Mouse (Mus musculus) layer of hippocampus, adult 11-12 months (tissue): ENCODE measurements around the gene Zdhhc7.

ENCODE experiments used
- DNase-seq: peaks from one replicate; pipeline ENCODE4 v3.0.0; 2022; ENCODE audit warnings: low spot score

Gene Zdhhc7

DNA sequence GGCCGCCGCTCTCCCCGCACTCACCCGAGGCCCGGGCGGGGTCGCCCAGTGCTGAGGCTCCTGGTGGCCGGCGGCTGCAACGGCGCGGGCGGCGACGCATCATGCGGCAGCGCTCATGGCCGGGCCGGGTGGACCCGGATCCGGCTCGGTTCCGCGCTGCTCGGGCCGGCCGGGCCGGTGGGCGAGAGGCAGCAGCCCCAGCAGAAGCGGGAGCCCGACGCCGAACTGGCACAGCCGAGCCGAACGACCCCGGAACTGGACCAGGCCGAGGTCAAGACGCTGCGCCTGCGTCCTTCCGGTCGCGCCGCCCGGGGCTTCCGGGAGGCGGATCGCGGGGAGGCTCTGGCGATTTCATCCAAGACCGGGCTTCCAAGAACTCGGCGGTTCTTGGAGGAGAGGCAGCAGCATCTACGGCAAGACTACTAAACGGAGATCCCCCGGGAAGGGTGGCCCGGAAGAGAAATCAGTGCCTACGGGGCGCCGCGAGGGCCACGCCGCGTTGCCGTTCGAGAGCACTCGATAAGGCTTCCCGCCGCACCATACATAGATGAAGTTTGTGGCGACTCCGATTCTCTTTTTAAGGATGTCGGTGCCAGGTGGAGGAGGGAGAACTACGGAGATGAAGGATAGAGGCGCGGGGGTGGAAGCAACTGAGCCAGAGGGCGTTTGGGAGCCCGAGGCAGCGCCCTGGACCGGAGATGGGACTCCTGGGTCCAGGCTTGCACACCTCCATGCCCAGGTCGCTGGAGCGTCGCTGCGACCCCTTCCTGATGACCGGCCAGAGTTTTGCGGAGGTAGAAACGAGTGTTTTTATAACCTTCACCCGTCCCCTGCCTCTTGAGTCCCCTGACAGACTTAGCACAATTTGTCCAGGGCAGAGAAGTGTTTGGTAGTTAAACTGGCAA, at the start of gene Zdhhc7:
TSS of gene Zdhhc7 (minus strand) at position 415 of the 905 bp plus-strand sequence.
- peak; percentile 81 for DNase-seq

DNA sequence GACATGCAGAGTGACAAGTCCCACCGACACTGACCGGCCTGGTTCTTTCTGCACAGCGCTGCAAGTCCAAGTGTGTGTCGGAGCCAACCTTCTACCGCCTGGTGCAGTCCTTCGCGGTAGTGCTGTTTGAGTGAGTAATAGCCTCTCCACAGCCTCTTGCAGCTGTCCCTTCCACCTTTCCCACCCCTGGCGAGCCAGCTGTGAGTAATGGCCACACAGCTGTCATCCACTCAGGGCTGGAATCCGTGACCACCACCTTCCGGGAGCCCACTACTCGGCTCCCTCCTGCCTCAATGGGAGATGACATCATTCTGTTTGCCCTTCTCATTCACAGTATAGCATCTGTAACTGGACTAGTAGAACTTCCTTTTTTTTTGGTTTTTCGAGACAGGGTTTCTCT, 48.7 kb upstream of the Zdhhc7 start:
- no peak for DNase-seq

DNA sequence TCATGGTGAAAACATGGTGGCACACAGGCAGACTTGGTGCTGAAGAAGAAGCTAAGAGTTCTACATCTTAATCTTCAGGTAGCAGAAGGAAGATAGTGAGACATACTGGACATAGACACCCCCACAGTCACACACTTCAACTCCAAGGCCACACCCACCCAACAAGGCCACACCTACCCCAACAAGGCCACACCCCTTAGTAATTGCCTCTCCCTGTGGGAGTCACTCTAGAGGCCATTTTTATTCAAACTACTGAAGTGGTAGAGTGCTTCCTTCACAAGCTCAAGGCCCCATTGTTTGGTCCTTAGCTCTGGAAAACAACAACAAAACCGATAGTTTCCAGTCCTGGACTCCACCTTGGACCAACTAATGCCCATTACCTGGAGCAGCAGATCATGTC, 44.8 kb upstream of the Zdhhc7 start:
- DNase-seq, result no peak

DNA sequence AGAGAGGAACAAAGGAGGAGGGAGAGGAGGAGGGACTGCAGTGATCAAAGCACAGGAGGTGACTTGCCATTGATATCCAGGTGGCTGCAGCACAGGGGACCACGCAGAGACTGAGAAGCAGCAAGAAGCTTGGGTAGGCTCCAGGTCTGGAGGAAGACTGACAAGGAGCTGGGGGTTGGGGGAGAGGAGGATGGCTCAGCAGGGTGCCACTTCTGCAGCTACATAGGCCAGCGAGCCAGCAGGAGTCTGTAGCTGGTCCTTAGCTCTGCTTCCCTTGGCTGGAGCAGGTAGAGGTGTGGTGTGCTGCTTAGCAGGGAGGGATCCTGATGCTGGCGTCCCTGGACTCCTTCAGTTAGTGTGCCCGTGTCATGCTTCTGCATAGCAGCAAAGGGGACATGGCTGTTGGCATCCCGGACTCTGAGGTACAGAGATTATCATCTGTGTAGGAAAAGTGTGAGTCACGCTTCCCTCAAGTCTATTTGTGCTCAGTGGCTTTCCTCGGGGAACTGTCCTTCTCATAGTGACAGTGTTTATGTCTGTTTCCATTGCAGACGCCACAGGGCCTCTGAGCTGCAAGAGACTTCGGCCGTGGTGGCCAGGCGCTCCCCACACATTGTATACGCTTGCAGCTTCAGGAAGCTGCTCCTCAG, 43.5 kb upstream of the Zdhhc7 start:
- DNase-seq, result no peak

DNA sequence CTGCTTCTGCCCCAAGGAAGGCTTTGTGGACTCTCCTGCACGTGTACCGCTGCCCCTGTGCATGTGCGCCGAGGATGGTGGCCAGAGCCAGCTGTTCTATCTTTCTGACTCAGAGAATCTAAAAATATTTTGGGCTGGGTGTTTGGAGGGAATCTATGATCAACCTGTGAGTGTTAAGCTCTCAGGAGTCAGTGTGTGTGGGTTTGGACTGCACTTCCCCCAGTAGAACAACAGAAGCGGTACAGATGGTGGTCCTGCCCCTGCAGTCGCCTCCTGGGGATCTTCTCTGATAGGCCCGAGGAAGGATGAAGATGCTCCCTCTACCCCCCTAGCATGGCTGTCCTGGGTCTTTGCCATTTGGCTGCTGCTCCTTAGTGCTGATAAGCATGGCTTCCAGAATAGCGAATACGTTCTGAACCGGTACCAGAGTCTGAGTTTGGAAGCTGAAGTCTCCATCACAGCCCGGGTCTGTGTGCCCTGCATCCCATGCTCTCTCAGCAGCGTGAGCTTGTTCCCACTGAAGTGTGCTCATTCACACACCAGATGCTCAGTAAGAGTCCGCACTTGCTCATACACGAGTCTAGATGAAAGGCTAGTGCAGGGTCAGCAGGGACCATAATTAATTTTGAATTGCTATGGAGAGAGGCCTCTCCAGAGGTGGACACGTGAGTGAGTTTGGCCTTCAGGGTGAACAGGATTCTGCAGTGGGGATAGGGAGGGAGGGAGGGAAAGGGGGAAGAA, 42.8 kb upstream of the Zdhhc7 start:
- peak; percentile 49 for DNase-seq

DNA sequence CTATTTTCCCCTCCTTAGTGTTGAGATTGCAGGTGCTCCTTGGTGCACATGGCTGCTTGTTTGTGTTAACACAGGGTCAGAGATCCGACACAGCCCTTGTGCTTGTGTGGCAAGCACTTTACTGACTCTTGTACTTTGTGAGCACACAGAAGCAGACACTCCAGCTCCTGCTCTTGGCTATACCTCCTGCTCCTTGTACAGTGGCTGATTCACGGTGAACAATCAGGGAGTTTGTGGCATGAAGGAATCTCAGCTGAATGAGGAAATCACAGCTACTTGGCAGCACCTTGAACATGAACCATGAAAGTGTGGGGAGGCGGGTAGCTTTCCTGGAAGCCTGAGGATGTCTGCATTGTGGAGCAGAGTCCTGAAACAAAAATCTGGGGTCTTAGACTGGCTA, 39.5 kb upstream of the Zdhhc7 start:
- DNase-seq, result no peak

DNA sequence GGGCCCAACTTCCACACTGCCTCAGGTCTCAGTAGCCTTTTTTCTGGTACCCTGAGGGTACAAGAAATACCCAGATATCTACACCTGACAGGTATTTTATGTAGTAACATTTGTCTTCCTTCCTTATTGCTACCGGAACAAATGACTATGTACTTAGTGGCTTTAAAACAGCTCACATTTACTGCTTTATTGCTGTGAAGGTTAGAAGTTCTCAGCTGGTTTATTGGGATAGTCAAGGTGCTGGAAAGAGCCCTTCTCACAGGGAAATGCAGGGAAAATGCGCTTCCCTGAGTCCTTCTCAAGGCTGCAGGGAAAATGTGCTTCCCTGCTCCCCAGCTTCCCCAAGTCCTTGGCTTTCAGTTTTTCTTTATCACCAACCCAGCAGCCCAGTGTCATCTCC, 37.7 kb upstream of the Zdhhc7 start:
- no peak for DNase-seq

DNA sequence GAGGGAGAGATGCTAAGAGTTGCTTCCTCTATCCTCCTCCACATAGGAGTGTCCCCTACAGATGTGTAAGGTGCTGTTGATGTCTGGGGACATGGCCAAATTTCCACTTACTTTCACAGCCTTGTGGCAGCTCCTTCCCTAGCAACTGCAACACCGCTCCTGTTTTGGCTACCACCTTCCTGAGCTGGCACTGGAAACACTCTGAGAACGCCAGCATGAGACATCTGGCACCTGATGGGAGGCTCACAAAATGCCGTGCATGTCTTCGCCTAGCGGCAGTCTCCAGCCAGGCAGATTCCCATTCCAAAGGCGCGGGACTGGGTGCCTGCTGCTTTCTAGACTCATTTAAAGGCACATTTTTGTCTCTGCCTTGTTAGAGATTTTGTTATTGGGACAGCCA, 35.3 kb upstream of the Zdhhc7 start:
- peak; percentile 69 for DNase-seq

DNA sequence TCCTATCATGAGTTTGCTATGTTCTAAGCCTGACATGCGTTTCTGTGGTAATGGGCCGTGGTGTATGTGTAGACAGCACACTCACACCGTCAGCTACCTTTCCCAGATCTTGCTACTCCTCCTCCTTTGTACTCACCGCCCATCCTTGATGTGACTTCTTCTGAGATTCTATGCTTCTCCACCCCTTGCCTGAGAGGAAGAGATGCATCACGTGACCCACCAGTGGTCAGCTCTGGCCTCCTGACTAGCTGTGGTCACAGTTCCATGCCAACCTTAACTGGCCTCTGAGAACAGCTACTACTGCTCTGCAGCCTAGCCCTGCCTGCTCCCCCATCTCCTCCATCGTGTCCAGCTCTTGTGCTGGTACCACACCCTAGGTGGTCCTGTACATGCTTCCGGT, 34.4 kb upstream of the Zdhhc7 start:
- DNase-seq, result no peak

DNA sequence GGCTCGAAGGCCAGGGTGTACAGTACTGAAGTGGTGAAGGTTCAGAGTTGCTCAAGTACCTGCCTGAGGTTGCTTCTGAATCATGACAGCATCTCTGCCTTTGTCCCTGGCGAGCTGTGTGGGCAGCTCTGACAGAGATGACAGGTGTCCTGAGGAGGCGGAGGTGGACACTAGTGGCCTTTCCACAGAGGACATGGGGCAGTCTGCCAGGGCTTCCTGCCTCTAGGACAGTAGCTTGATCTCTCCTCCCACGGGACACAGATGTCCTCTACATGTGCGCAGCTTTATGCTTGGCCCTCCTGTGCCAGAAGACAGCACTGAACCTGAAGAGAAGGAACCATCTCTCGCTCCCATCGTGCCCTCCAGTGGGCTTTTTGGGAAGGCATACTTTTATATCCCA, 31.9 kb upstream of the Zdhhc7 start:
- no peak for DNase-seq

DNA sequence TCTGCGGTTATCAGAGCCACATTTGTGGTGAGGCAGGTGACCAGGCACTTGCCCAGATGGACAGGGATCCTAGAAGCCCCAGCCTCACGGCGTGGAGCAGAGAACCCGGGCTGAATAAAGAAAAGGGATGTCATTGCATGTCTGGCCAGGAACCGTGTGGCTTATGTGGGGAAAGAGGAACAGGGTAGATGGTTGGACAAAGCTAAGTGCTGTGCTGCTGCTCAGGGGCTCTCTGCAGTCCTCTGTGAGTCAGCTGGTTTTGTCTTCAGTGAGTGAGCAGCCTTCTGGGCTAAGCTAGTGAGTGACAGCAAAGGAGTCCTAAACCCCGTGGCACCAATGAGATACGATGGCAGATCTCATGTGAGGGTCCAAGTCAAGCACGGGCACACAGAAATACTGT, 29.9 kb upstream of the Zdhhc7 start:
- DNase-seq, result no peak

DNA sequence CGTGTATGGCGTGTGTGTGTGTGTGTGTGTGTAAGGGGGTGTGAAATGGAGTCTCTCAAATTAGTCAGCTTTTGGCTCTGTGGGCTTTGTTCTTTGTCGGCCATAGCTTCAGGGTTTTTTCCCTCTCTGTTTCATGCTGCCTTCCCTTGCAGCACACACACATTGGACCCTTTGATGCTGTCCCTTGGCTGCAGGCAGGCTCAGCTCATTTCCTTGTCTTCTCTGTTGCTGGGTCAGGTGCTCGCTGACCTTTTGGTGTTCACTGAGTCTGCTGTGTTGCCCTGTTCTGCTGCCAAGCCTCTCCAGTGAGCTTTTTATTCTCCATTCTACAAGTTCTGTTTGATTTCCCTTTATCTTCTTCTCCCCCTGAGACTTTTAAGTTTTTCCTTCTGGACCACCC, 28.3 kb upstream of the Zdhhc7 start:
- no peak for DNase-seq

DNA sequence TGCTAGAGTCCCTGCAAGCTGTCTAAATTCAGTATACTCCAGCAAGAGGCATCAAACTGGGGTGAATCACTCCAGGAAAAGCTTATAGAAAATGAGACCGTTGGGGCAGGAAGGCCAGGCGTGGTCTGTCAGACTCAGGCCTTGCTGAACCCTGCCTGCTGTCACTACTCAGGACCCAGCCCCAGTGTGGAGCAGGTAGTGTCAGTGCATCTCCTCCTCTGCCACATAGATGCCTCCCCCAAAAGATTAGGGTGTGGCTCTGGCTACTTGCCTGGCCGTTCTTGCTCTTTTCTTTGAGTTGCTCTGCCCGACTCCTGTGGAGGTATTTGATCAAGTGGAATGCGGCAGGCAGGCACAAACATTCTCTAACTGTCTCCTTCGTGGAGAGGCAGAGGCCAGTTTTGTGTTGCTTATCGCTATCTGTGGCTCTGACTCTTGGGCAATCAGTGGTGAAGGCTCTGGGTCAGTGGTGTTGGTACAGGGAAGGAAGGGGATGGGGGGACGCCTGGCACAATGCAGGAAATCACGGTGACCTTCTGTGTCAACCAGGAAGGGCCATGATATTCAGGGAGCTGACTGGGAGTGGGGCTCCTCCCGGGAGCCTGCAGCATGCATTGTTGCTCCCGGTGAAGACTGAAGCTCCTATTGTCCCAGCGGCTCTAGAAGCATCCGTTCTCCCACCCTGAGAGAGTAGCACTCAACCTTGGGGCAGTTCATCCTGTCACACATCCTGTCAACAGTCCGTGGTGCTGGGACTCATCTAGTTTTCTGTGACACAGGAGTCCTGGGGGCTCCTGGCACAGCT, 25.3 kb upstream of the Zdhhc7 start:
- DNase-seq, result no peak

DNA sequence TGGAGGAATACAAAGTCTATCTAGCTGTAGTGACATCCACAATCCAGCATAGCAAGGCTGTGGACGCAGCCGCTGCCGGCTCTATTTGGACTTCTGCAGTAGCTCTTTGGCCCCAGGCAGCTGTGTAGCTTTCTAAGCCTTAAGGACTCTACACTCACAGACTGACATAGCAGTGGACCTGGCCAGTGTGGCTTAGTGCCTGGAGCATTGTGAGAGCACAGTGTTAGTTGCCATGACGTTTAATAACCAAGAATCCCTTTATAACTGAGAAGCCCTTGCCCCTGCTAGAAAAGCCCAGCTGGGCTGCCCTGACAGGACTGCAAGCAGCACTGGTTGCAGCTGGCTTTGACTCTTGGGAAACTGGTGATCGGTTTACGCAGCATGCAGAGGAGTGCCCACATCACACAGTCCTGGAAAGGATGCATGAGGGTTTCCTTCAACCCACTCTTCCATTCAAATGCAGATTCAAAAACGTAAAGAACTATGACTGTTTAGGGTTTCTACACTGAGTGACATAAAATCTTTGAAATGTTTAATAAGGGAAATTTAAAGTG, 23.6 kb upstream of the Zdhhc7 start:
- no peak for DNase-seq

DNA sequence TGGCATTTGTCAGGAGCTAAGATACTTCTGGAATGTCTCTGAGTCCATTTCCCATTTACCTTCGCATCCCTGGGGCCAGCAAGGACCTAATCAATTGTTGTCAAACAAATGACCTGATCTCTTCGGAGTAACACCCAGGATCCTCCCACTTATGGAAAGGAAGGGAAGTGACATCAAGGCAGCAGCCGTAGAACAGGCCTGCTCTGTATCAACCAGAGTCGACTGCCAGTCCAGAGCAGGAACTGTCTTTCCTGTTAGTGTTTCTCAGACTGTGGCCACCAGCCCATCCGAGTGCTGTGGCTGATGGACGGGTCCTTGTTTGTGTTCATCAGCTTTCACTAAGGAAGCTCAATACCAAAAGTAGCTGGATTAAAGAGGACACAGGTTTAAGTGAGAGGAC, 23.0 kb upstream of the Zdhhc7 start:
- no peak for DNase-seq

DNA sequence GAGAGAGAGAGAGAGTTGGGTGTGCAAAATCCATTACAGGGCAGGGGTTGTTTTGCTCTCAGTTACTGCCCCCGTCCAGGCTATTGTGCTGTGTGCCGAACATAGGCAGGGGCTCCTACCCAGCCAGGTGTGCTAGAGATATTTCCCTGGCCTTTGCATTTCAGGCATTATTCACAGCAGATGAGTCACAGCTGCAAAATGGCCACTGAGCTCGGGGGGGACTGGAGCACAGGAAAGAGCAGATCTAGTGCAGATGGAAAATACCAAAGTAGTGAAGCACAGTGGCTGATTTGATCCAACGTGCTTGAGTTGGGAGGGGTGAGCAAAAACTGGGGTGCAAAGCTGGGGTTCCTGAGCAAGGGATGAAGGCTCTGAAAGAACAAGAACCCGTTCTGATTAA, 19.7 kb upstream of the Zdhhc7 start:
- no peak for DNase-seq

DNA sequence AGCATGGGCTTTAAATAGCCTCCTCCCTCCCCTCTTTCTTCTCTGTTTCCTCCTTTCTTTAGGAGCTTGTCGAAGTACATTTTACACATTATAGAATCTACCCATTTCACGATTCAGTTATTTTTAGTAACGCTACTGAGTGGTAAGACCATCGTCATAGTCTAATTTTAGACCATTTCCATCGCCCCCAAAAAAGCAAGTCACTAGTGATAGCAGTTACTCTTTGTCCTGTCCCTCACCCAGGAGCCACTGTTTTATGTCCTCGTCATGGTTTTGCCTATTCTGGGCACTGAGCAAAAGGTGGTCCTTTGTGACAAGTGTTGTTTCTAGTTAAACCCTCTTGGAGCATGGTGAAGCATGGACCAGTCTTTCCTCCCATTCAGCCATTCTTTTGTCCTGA, 18.6 kb upstream of the Zdhhc7 start:
- no peak for DNase-seq

DNA sequence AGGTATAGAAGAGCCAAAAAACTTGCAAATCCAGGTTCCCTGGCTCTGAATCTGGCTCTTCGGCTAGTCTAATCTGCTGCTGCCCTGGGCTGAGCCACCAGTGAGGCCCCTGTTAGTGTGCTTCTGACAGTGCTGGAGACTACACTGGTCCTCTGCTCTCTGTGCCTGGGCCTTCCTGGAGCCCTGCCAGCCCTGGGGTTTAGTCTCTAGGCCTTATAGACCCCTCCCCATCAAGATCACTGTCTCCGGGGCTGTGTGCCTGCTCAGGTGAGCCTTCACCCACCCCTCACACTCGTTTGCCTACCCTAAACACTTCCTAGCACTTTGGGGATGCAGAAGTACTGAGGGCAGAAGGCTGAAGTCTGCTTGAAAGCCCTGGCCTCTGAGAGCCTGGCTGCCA, 18.1 kb upstream of the Zdhhc7 start:
- no peak for DNase-seq

DNA sequence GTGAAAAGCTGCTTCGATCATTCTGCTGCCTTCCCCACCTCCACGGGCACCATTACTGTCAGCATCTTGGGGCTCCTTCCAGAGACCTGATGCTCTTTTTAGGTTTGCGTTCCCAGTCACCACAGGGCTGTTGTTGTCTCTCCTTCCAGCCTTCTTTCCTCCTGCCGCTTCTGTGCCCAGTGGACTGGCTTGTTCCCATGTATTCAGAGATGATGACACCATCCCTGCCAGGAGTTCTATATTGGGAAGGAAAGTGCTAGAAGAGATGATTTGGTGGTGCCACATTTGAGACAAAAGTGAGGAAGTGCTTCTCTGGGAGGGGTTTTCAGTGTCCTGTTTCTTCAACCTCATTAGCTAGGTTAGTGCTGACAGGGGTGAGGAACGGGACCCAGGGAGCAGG, 17.6 kb upstream of the Zdhhc7 start:
- DNase-seq, result no peak

DNA sequence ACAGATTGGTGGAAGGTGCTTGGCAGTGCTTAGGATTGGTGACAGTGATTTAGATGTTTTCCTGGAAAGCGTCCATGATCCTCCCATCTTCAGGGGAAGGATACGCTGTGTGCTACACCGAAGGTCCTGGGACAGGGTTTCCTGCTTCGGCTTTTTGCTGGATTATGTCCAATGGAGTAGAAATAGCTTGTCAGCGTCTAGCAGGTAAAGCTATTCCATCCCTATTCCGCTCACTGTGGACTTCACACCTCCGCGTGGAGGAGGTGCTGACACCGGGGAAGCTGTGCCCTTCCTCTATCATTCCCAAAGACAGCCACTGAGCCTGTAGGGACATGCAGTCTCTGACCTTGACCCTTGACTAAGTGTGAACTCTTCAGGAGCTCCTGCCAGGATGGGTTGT, 16.9 kb upstream of the Zdhhc7 start:
- no peak for DNase-seq

DNA sequence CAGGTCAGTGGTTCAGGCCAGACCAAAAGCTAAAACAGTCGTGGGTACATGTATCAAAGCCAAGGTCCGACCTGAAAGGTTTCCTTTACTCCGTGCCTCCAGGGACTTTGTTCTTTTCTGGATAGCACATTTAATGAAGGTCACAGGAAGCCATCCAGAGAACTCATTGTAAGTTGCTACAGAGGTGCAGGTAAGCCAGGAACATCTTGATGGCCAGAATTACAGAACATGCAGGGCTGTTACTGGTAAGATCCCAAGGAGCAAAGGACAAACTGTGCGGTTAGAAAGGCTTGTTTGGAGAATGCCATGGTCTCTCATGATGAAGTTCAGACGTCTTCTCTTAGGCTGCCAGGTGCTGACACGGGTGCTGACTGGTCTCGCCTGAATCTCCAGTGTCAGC, 15.3 kb upstream of the Zdhhc7 start:
- DNase-seq, result no peak

DNA sequence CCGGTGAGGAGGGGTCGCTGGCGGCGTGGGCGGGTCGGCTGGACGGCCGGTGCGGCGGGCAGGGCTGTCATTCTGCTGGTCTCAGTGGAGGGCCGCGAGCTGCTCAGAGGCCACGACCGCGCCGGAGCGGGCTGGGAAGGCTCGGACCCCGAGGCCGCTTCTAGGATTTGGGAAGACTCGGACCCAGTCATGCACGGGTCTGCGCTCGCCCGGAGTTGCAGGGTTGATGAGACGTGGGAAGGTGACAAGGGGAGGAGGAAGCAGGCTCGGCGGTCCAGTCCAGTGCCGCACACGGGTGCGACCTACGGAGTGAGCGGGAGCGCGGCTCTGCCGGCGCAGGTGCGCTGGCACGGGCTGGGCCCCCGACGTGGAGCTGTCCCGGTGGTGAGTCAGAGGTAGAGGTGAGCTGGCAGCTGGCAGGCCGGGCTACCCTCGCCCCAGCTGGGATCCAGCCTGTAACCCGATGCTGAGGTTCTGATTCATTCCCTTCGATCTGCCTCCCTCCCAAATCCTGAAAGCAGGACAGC, 13.1 kb upstream of the Zdhhc7 start:
- no peak for DNase-seq
